Mouse (Mus musculus): ENCODE data around the gene Tnni2.

Tnni2 gene

DNA sequence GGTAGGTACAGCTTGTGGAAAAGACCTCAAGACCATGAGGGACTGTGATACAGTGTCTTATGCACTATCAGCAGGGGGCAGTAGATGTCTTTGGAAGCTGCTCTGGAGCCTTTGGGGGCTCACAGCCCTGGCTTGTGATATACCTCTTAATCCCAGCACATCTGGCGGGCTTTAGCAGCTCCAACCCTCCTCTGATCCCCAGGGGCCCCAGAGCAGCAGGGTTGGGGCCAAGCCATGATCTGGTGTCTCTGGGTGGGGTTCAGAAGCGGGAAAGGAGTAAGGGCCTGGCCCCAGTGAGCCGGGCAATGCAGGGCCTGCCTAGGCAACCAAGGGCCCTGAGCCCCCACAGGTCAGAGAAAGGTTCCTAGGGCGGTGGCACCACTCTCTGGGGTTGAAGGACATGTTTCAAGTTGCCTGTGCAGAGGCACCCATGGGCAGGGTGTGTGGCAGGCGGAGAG, 922 bp upstream of the Tnni2 start:
- Histone ChIP-seq H3K36me3 (ENCODE audit: control insufficient read depth, insufficient read depth, low read length, poor library complexity, severe bottlenecking) (no peaks in the 10 kb centered on the region), H3K27me3 (ENCODE audit: control insufficient read depth, insufficient read depth, low read length, poor library complexity, severe bottlenecking) (no peaks in the 10 kb centered on the region)
- peak; percentile 83 for DNase-seq (ENCODE audit: low read depth, low spot score)

DNA sequence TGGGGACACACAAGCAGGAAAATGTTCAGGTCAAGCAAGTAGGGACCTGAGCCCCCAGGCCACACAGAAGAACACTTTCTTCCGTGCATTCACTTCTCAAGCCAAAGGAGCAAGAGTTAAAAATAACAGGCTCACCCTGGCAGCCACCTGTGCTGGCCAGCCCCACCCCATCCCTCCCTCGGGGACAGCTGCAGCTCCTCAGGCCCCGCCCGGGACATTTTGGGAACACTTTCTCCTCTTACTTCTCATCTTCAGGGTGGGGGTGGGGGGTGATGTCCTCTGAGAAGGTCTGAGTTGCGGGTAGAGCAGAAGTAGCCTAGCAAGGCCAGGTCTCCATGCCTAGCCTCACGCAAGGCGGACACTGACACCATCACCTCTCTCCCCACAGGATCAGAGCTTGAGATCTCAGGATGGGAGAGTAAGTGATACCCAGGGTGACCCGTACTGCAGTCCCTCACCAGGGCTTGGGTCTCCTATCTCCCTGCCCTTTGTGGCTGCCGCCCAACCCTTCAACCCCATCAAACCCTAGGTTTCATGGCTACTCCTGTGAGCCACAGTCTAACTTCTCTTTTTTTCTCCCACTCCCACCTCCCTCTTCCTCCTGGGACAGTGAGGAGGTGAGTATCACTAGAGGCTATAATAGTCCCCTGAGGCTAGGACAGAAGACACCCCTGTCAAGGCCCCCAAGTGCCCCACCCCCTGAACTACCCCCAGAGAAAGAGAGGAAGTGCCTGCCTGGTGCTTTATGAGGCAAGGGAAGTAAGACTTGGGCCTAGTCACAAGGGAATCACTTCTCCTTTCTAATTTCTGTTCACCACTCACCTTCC, 686 bp downstream of the Tnni2 start:
- peak; percentile 86 for DNase-seq (ENCODE audit: low read depth, low spot score)
- Histone ChIP-seq H3K27me3 (ENCODE audit: control insufficient read depth, insufficient read depth, low read length, poor library complexity, severe bottlenecking) (no peaks in the 10 kb centered on the region), H3K36me3 (ENCODE audit: control insufficient read depth, insufficient read depth, low read length, poor library complexity, severe bottlenecking) (no peaks in the 10 kb centered on the region)

DNA sequence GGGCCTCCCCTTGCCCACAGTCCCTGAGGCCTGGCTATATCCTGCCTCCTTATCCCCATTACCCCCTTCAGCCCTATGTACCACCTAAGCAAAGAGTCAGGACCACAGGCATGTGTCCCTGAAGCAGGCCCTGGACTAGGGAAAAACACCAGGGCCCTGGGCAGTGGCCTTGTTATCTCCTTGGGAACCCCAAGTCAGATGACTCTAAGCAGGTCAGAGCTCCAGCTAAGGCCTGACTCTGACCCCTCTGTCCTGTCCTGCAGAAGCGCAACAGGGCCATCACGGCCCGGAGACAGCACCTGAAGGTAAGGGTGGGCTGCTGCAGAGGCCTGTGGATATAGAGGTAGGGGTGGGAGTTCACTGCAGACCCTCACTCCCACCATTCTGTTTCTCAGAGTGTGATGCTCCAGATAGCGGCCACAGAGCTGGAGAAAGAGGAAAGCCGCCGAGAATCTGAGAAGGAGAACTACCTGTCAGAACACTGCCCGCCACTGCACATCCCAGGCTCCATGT, 1.4 kb downstream of the Tnni2 start:
- Histone ChIP-seq H3K27me3 (ENCODE audit: control insufficient read depth, insufficient read depth, low read length, poor library complexity, severe bottlenecking) (no peaks in the 10 kb centered on the region), H3K36me3 (ENCODE audit: control insufficient read depth, insufficient read depth, low read length, poor library complexity, severe bottlenecking) (no peaks in the 10 kb centered on the region)
- no peak for DNase-seq (ENCODE audit: low read depth, low spot score)

GRCm38 (mm10) chr7:142443474-142443873, 1.9 kb downstream of the Tnni2 start:
- Histone ChIP-seq H3K27me3 (ENCODE audit: control insufficient read depth, insufficient read depth, low read length, poor library complexity, severe bottlenecking) (no peaks in the 10 kb centered on the region), H3K36me3 (ENCODE audit: control insufficient read depth, insufficient read depth, low read length, poor library complexity, severe bottlenecking) (no peaks in the 10 kb centered on the region)
- DNase-seq (ENCODE audit: low read depth, low spot score): no peak

GRCm38 (mm10) chr7:142444171-142444570, 2.6 kb downstream of the Tnni2 start:
- no peaks in the 10 kb centered on the region for H3K27me3 ChIP-seq (ENCODE audit: control insufficient read depth, insufficient read depth, low read length, poor library complexity, severe bottlenecking)
- DNase-seq (ENCODE audit: low read depth, low spot score): no peak
- no peaks in the 10 kb centered on the region for H3K36me3 ChIP-seq (ENCODE audit: control insufficient read depth, insufficient read depth, low read length, poor library complexity, severe bottlenecking)

DNA sequence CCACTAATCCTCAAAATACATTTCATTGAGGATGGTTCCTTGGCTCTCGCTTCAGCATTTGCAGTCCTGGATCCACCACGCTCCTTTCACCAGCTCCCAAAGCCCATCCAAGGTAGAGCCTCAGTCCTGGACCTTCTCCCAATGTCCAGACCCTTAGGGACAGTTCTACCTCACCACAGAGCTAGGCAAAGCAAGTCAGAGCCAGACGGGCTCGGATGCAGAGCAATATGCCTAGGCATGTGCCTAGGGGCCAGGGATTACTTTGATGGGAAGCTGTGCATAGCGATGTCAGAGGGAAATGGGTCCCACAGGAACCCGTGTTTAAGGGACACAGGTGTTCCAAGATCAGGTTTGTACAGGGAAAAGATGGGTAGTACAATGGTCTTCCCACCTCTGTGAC, 3.7 kb downstream of the Tnni2 start:
- Histone ChIP-seq H3K36me3 (ENCODE audit: control insufficient read depth, insufficient read depth, low read length, poor library complexity, severe bottlenecking) (no peaks in the 10 kb centered on the region), H3K27me3 (ENCODE audit: control insufficient read depth, insufficient read depth, low read length, poor library complexity, severe bottlenecking) (no peaks in the 10 kb centered on the region)
- DNase-seq (ENCODE audit: low read depth, low spot score): no peak

DNA sequence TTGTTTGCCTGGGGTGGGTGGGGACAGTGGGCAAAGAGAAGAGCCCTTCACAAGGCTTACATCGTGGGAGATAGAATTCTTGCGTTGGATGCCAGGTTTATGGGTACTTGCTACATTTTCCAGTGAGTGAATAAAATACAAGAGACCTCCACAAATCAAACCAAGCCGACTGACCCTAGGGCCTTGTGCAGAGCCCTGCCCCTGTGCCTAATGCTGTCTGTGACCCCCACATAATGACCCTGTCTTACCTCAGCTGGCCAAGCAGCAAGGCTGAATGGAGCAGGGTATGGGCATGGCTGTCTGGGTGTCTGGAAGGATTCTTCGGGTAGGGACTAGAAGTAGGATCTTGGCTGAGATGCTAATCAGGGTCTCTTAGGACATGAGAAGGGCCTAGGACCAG, 4.7 kb downstream of the Tnni2 start:
- DNase-seq (ENCODE audit: low read depth, low spot score): no peak
- Histone ChIP-seq H3K36me3 (ENCODE audit: control insufficient read depth, insufficient read depth, low read length, poor library complexity, severe bottlenecking) (no peaks in the 10 kb centered on the region), H3K27me3 (ENCODE audit: control insufficient read depth, insufficient read depth, low read length, poor library complexity, severe bottlenecking) (no peaks in the 10 kb centered on the region)

- DNase-seq (ENCODE audit: low read depth, low spot score): no peak
- Histone ChIP-seq H3K36me3 (ENCODE audit: control insufficient read depth, insufficient read depth, low read length, poor library complexity, severe bottlenecking) (no peaks in the 10 kb centered on the region), H3K27me3 (ENCODE audit: control insufficient read depth, insufficient read depth, low read length, poor library complexity, severe bottlenecking) (no peaks in the 10 kb centered on the region)
Observed at GRCm38 (mm10) chr7:142449038-142449617, 7.5 kb downstream of the Tnni2 start.

GRCm38 (mm10) chr7:142454706-142455105, 13.1 kb downstream of the Tnni2 start:
- DNase-seq (ENCODE audit: low read depth, low spot score): no peak
- no peaks in the 10 kb centered on the region for H3K27me3 ChIP-seq (ENCODE audit: control insufficient read depth, insufficient read depth, low read length, poor library complexity, severe bottlenecking)
- H3K36me3 ChIP-seq (ENCODE audit: control insufficient read depth, insufficient read depth, low read length, poor library complexity, severe bottlenecking): no peaks in the 10 kb centered on the region

- Histone ChIP-seq H3K27me3 (ENCODE audit: control insufficient read depth, insufficient read depth, low read length, poor library complexity, severe bottlenecking) (no peaks in the 10 kb centered on the region), H3K36me3 (ENCODE audit: control insufficient read depth, insufficient read depth, low read length, poor library complexity, severe bottlenecking) (no peaks in the 10 kb centered on the region)
- no peak for DNase-seq (ENCODE audit: low read depth, low spot score)
Observed at GRCm38 (mm10) chr7:142455251-142455650, 13.6 kb downstream of the Tnni2 start.

GRCm38 (mm10) chr7:142456806-142457205, 15.2 kb downstream of the Tnni2 start:
- DNase-seq (ENCODE audit: low read depth, low spot score): no peak
- Histone ChIP-seq H3K27me3 (ENCODE audit: control insufficient read depth, insufficient read depth, low read length, poor library complexity, severe bottlenecking) (no peaks in the 10 kb centered on the region), H3K36me3 (ENCODE audit: control insufficient read depth, insufficient read depth, low read length, poor library complexity, severe bottlenecking) (no peaks in the 10 kb centered on the region)

GRCm38 (mm10) chr7:142457227-142457811, 15.7 kb downstream of the Tnni2 start:
- no peaks in the 10 kb centered on the region for H3K27me3 ChIP-seq (ENCODE audit: control insufficient read depth, insufficient read depth, low read length, poor library complexity, severe bottlenecking)
- DNase-seq (ENCODE audit: low read depth, low spot score): no peak

DNA sequence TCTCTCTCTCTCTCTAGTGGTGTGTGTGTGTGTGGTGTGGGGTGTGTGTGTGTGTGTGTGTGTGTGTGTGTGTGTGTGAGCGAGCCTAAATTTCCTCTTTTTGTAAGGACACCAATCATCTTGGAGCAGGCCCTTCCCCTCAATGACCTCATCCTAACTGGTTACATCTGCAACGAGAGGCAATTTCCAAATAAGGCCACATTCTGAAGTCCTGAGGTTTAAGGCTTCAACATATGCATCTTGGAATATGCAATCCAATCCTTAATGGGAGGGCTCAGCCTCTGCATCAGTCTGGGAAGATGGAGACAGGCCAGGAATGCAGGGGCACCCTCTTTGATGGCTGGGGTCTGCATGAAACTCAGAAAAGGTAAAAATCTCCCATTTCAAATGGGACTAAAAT, 16.4 kb downstream of the Tnni2 start:
- H3K27me3 ChIP-seq (ENCODE audit: control insufficient read depth, insufficient read depth, low read length, poor library complexity, severe bottlenecking): no peaks in the 10 kb centered on the region
- DNase-seq (ENCODE audit: low read depth, low spot score): peak; percentile 50
- no peaks in the 10 kb centered on the region for H3K36me3 ChIP-seq (ENCODE audit: control insufficient read depth, insufficient read depth, low read length, poor library complexity, severe bottlenecking)

More at GRCm38 (mm10) chr7:142457227-142457811, 15.7 kb downstream of the Tnni2 start:
- no peaks in the 10 kb centered on the region for H3K36me3 ChIP-seq (ENCODE audit: control insufficient read depth, insufficient read depth, low read length, poor library complexity, severe bottlenecking)

DNA sequence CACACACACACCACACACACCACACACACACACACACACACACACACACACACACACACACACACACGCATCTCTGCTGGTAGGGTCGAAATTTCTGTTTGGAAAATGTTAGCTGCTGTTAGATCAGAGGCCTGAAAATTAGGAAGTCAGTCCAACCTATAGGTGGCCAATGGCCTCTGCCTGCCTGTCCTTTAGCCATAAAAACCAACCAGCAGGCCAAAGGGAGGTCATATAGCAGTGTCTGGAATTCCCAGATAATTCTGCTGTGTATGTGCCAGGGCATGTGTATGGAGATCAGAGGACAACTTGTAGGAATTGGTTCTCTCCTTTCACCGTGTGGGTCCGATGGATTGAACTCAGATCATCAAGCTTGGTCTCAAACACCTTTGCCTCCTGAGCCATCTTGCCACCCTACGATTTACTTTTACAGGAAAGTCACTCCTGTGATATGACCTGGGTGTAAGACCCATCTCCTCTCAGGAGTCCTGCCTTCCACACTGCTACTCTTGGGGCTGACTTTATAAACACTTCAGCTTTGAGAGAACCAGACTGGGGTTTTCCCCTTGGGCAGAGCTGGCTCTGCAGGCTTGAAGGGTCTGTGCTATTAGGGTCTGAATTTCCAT, 17.2 kb downstream of the Tnni2 start:
- no peak for DNase-seq (ENCODE audit: low read depth, low spot score)
- Histone ChIP-seq H3K36me3 (ENCODE audit: control insufficient read depth, insufficient read depth, low read length, poor library complexity, severe bottlenecking) (no peaks in the 10 kb centered on the region), H3K27me3 (ENCODE audit: control insufficient read depth, insufficient read depth, low read length, poor library complexity, severe bottlenecking) (no peaks in the 10 kb centered on the region)

DNA sequence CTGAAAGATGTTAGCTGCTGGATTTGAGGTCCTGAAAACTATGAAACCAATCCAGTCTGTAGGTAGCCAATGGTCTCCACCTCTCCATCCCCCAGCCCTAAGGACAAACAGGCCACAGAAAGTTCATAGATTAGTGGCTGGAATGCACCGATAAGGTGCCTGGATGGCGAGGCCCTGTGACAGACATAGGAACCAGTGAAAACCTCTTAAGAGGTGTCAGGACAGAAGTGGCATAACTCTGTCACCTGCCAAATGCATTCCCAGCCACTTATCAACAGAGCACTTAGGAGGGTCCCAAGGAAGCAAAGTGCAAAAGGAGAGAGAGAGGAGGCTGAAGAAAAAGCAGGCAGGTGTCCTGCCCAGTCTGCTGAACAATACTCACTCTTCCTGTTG, 17.7 kb downstream of the Tnni2 start:
- Histone ChIP-seq H3K36me3 (ENCODE audit: control insufficient read depth, insufficient read depth, low read length, poor library complexity, severe bottlenecking) (no peaks in the 10 kb centered on the region; the same call in 1 of the 2 replicates), H3K27me3 (ENCODE audit: control insufficient read depth, insufficient read depth, low read length, poor library complexity, severe bottlenecking) (no peaks in the 10 kb centered on the region)
- no peak for DNase-seq (ENCODE audit: low read depth, low spot score)

Data from splenic B cell, adult 2 months (primary cell).